33 mouse cellular contexts compared by ENCODE assay signal in the genomic region with DNA sequence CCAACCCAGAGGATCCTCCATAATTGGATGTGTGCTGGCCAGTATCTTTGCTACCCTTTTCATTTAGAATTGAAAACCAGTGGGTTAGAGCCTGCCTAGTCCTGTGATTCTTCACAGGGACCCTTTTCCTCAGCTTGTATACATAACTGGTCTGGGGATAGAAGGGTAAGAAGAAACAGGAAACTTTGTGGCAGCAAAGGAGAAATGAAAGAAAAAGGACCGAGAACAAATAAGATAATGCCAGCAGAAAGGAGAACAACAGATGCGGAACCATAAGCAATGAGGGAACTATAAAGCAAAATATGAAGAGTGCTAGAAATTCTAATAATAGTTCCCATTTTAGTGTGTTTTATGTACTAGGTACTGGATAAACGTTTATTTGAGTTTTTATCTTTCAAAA. TPM values are rescaled to one million over a fixed set of nuclear protein-coding genes. Genes with fewer than 3 reads are reported as not detected.
A peak's percentile ranks its signal among the peaks of the same experiment; 100 is the strongest.
DNase-seq lines count a peak whose midpoint lies in the region; ATAC-seq and TF ChIP-seq lines count a peak whose summit lies in the region.
"Had no signal": no experiment of that assay in that cellular context is flagged by ENCODE, and none has a peak within 500 bp of the region (broad histone marks: within the 10 kb centered on the region; RNA-seq: fewer than 3 reads in every experiment).

No protein-coding gene starts in this region.

- TF ChIP-seq CTCF in liver, postnatal 0 days (IDR thresholded peaks at IDR 0.05; ENCODE audit: low read depth): no peak
- TF ChIP-seq CTCF in cerebellum, adult 2 months (IDR thresholded peaks at IDR 0.05; ENCODE audit: borderline replicate concordance, insufficient read depth, low read depth, low read length): no peak

- H3K4me2 ChIP-seq in liver, postnatal 0 days (ENCODE audit: low read depth, low read length): no peak overlapping the region
- no peak overlapping the region for H3K4me2 ChIP-seq in kidney, embryonic 14.5 days (replicated peaks; ENCODE audit: low read depth, low read length)
- H3K4me2 ChIP-seq: heart, embryonic 15.5 days; hindbrain, embryonic 14.5 days; kidney, embryonic 15.5 days; limb, embryonic 12.5 days; liver, embryonic 11.5 days; lung, embryonic 14.5 days; midbrain, embryonic 13.5 days had no signal

- H3K4me1 ChIP-seq in liver, postnatal 0 days (ENCODE audit: insufficient read depth): no peaks in the 10 kb centered on the region
- H3K4me1 ChIP-seq in brown adipose tissue, adult 24 weeks (ENCODE audit: control insufficient read depth, insufficient read depth, insufficient read length, low read length): no peaks in the 10 kb centered on the region
- H3K4me1 ChIP-seq in kidney, embryonic 14.5 days (ENCODE audit: control insufficient read depth, insufficient read depth, low read length): no peaks in the 10 kb centered on the region
- no peaks in the 10 kb centered on the region for H3K4me1 ChIP-seq in hindbrain, embryonic 10.5 days (replicated peaks)
- no peaks in the 10 kb centered on the region for H3K4me1 ChIP-seq in cerebellum, adult 2 months (ENCODE audit: control insufficient read depth, insufficient read depth, low read length)
- H3K4me1 ChIP-seq: heart, embryonic 10.5 days; heart, embryonic 15.5 days; kidney, embryonic 15.5 days; limb, embryonic 12.5 days; midbrain, embryonic 13.5 days had no signal

- TF ChIP-seq POLR2A in cerebellum, adult 2 months (IDR thresholded peaks at IDR 0.05; ENCODE audit: borderline replicate concordance, insufficient read depth, low read length): no peak

- no peak overlapping the region for H3K9ac ChIP-seq in liver, postnatal 0 days (replicated peaks)
- H3K9ac ChIP-seq in kidney, embryonic 14.5 days (ENCODE audit: low read depth, low read length): no peak overlapping the region
- H3K9ac ChIP-seq: forebrain, postnatal 0 days; heart, embryonic 15.5 days; hindbrain, embryonic 14.5 days; kidney, embryonic 15.5 days; limb, embryonic 12.5 days; lung, embryonic 14.5 days; midbrain, embryonic 13.5 days had no signal

- no peaks in the 10 kb centered on the region for H3K27me3 ChIP-seq in liver, postnatal 0 days (ENCODE audit: insufficient read depth, low read length)
- no peaks in the 10 kb centered on the region for H3K27me3 ChIP-seq in kidney, embryonic 14.5 days (ENCODE audit: control insufficient read depth, insufficient read depth, low read length)
- H3K27me3 ChIP-seq in hindbrain, embryonic 10.5 days (ENCODE audit: insufficient read depth, poor library complexity, severe bottlenecking): no peaks in the 10 kb centered on the region
- no peaks in the 10 kb centered on the region for H3K27me3 ChIP-seq in cerebellum, adult 2 months (ENCODE audit: control insufficient read depth, insufficient read depth, low read length)
- H3K27me3 ChIP-seq: heart, embryonic 15.5 days; kidney, embryonic 15.5 days; limb, embryonic 12.5 days; midbrain, embryonic 13.5 days had no signal

- peak overlapping the region; percentile 69 for H3K27ac ChIP-seq in liver, postnatal 0 days (ENCODE audit: low read depth)
- peak overlapping the region; percentile 43 for H3K27ac ChIP-seq in brown adipose tissue, adult 24 weeks (replicated peaks; ENCODE audit: low read depth, low read length)
- H3K27ac ChIP-seq in kidney, embryonic 14.5 days (ENCODE audit: low read depth, low read length): no peak overlapping the region
- no peak overlapping the region for H3K27ac ChIP-seq in hindbrain, embryonic 10.5 days
- H3K27ac ChIP-seq in cerebellum, adult 2 months (ENCODE audit: insufficient read depth, low read length): no peak overlapping the region
- H3K27ac ChIP-seq: heart, embryonic 10.5 days; heart, embryonic 15.5 days; hindbrain, embryonic 14.5 days; kidney, embryonic 15.5 days; left cerebral cortex, adult 2 months; limb, embryonic 12.5 days; midbrain, embryonic 13.5 days; stomach, postnatal 0 days had no signal

- no peak for ATAC-seq in liver, postnatal 0 days
- ATAC-seq in megakaryocyte, adult 5-6 weeks (ENCODE audit: poor library complexity, severe bottlenecking): peak; percentile 75
- ATAC-seq in kidney, embryonic 14.5 days (ENCODE audit: low FRiP score, low TSS enrichment): no peak
- ATAC-seq: activated CD4-positive, CD25-positive, alpha-beta regulatory T cell, adult 4 months; forebrain, postnatal 0 days; intestine, postnatal 0 days; midbrain, embryonic 13.5 days had no signal

- no peaks in the 10 kb centered on the region for H3K36me3 ChIP-seq in liver, postnatal 0 days (replicated peaks; ENCODE audit: insufficient read depth, low read length)
- no peaks in the 10 kb centered on the region for H3K36me3 ChIP-seq in kidney, embryonic 14.5 days (ENCODE audit: control insufficient read depth, insufficient read depth, low read length)
- H3K36me3 ChIP-seq in hindbrain, embryonic 10.5 days: no peaks in the 10 kb centered on the region
- H3K36me3 ChIP-seq: heart, embryonic 10.5 days; heart, embryonic 15.5 days; kidney, embryonic 15.5 days; limb, embryonic 12.5 days; midbrain, embryonic 13.5 days had no signal

- no peak for DNase-seq in liver, postnatal 0 days
- no peak for DNase-seq in liver
- no peak for DNase-seq in hindbrain, embryonic 10.5 days (ENCODE audit: low spot score)
- no peak for DNase-seq in cerebellum, adult 2 months
- DNase-seq: adrenal gland, adult 2 months; adrenal gland, postnatal 36 days; cerebellum, adult 11 months; cerebellum, postnatal 10 days; forebrain, postnatal 0 days; gastrocnemius, postnatal 10 days; heart, adult 11 months; kidney, postnatal 25 days; lung, embryonic 14.5 days; lung, postnatal 14 days; right cerebral cortex, postnatal 14 days; thymus, adult 18-20 months; thymus, postnatal 25 days had no signal

- H3K4me3 ChIP-seq in liver, postnatal 0 days (ENCODE audit: low read depth, low read length): no peak overlapping the region
- H3K4me3 ChIP-seq in brown adipose tissue, adult 24 weeks (ENCODE audit: insufficient read depth, low read depth, low read length): no peak overlapping the region
- no peak overlapping the region for H3K4me3 ChIP-seq in kidney, embryonic 14.5 days (ENCODE audit: low read length)
- H3K4me3 ChIP-seq in hindbrain, embryonic 10.5 days: no peak overlapping the region
- H3K4me3 ChIP-seq in cerebellum, adult 2 months (replicated peaks; ENCODE audit: insufficient read depth, low read depth, low read length): no peak overlapping the region
- H3K4me3 ChIP-seq: erythroblast, embryonic 14.5 days; heart, embryonic 10.5 days; heart, embryonic 15.5 days; kidney, embryonic 15.5 days; left cerebral cortex, adult 2 months; limb, embryonic 12.5 days; midbrain, embryonic 13.5 days had no signal

- TF ChIP-seq EP300 in liver, postnatal 0 days (IDR thresholded peaks at IDR 0.05; ENCODE audit: low read depth): no peak

- 46% methylated on average over 3 of the region's 3 CpGs for WGBS in liver, postnatal 0 days (ENCODE audit: insufficient replicate concordance)
- 69% methylated on average over 3 of the region's 3 CpGs for WGBS in kidney, embryonic 14.5 days
- WGBS in hindbrain, embryonic 10.5 days: 80% methylated on average over 3 of the region's 3 CpGs
- WGBS in cerebellum, adult 2 months: 78% methylated on average over 3 of the region's 3 CpGs

- no peaks in the 10 kb centered on the region for H3K9me3 ChIP-seq in liver, postnatal 0 days (ENCODE audit: low read length)
- no peaks in the 10 kb centered on the region for H3K9me3 ChIP-seq in kidney, embryonic 14.5 days (ENCODE audit: control insufficient read depth, low read length)
- H3K9me3 ChIP-seq in hindbrain, embryonic 10.5 days: no peaks in the 10 kb centered on the region
- H3K9me3 ChIP-seq: heart, embryonic 10.5 days; heart, embryonic 15.5 days; kidney, embryonic 15.5 days; limb, embryonic 12.5 days; midbrain, embryonic 13.5 days had no signal

RNA-seq across cellular contexts. Expression of a gene that starts 10.6 kb away (rescaled TPM):
- 9.1 and 10.0 TPM in 2 replicates for polyA plus RNA-seq in liver, postnatal 0 days (2015; fragmentation: Nextera tagmentation; extraction: Ambion mirVana)
- polyA plus RNA-seq in brown adipose tissue, adult 24 weeks (2012; ENCODE audit: insufficient read depth, insufficient read length, missing spikeins): 1.0 and 2.6 TPM in 2 replicates
- 35.5 and 36.7 TPM in 2 replicates for total RNA-seq in megakaryocyte, adult 5-6 weeks (2015)
- total RNA-seq in megakaryocyte, adult 5-6 weeks (2017): 33.8 and 34.1 TPM in 2 replicates
- 19.0 and 27.0 TPM in 2 replicates for polyA plus RNA-seq in kidney, embryonic 14.5 days (2014; fragmentation: Nextera tagmentation; extraction: Ambion mirVana)
- polyA plus RNA-seq in hindbrain, embryonic 10.5 days (2016; fragmentation: Nextera tagmentation; extraction: Ambion mirVana): 2.5 and 3.1 TPM in 2 replicates
- 2.3 and 3.0 TPM in 2 replicates for polyA plus RNA-seq in cerebellum, adult 2 months (2012; rRNA removed)
- total RNA-seq: megakaryocyte-erythroid progenitor cell, adult 5-6 weeks had no signal
- polyA plus RNA-seq: erythroblast, embryonic 14.5 days had no signal

Comparison
In these comparisons a context has a peak if more than half of its experiments do, and no peak if none do; other contexts are left out.
1. H3K27ac ChIP-seq: peak in liver, postnatal 0 days (single experiment) and brown adipose tissue, adult 24 weeks (single experiment); none in kidney, embryonic 14.5 days (single experiment), hindbrain, embryonic 10.5 days (single experiment) and cerebellum, adult 2 months (single experiment).